Mouse (Mus musculus) cortical plate, adult 2 months (tissue): ENCODE results near the gene Kprp.

Experiments used
- CTCF ChIP-seq: fragments of 200-500 bp; IDR thresholded peaks from 2 replicates; pipeline ENCODE4 v1.5.1; 2011; ENCODE audit warnings: mild to moderate bottlenecking, control low read depth, low read length; ENCODE audit not compliant: insufficient read depth; ENCODE audit errors: extremely low read depth
- POLR2A ChIP-seq: fragments of 200-500 bp; IDR thresholded peaks from 2 replicates; pipeline ENCODE4 v1.6.1; 2011; ENCODE audit warnings: mild to moderate bottlenecking, low read length, control low read depth; ENCODE audit not compliant: insufficient read depth; ENCODE audit errors: extremely low read depth

DNA sequence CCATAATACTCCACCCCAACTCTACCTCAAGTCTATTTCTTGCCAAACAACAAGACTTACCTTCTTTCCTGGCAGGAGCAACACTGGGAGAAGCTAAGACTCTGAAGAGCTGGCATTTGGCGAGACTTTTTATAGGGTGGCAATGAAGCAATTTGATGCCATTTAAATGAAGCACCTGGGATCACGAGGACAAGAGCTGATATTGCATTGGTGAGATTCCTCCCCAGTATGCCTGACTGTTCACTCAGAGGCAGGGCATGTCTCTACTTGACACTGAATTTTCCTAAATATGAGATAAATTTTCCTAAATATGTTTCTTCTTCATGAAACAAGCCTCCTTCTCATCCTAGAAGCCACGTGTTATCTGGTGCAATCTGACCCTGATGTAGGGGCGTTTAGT, 43.1 kb upstream of the Kprp start, which contains the start of gene 2310050C09Rik:
- TF ChIP-seq POLR2A = no peak
- TF ChIP-seq CTCF = no peak
